Mouse (Mus musculus): ENCODE results near the gene Drd3. TPM values are rescaled to one million over a fixed set of nuclear protein-coding genes. Genes with fewer than 3 reads are reported as not detected.

Gene Drd3
- total RNA-seq, 2 experiments from 2014 or later, result not detected

GRCm38 (mm10) chr16:43801137-43801536, 47.3 kb downstream of the Drd3 start:
- no peak for DNase-seq (ENCODE audit: low spot score in 2 of 2)

DNA sequence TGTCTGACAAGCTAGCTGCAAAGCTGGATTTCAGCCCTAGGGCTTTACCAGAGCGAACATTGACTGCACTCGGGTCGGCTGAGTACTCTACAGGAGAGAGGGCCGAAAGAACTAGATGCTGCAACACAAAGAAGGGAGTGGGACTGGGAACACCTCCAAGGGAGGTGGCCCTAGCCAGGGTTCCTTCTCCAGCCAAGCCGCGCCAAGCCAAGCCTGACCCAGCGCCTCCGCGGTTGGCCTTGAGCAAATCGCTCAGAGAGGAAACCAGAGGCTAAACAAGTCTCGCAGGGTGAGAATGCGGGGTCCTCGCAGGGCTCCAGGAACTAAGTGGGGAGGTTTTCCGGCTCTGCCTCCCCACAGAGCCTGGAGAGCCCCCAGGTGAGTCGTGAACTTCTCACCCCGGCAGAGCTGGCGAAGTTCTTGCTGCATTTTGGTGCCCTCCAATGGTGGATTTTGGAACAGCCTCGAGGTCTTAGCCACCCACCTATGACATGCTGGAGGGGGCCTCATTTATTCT, 48.0 kb downstream of the Drd3 start:
- peak; percentile 39 to 77 for DNase-seq (ENCODE audit: low spot score in 2 of 2)

- DNase-seq (ENCODE audit: low spot score in 2 of 2), result no peak
Measured at GRCm38 (mm10) chr16:43802466-43802865, 48.6 kb downstream of the Drd3 start.

- DNase-seq (ENCODE audit: low spot score in 2 of 2), result no peak
Measured at GRCm38 (mm10) chr16:43804364-43804763, 50.5 kb downstream of the Drd3 start.

GRCm38 (mm10) chr16:43807048-43807447, 53.2 kb downstream of the Drd3 start:
- no peak for DNase-seq (ENCODE audit: low spot score in 2 of 2)

DNA sequence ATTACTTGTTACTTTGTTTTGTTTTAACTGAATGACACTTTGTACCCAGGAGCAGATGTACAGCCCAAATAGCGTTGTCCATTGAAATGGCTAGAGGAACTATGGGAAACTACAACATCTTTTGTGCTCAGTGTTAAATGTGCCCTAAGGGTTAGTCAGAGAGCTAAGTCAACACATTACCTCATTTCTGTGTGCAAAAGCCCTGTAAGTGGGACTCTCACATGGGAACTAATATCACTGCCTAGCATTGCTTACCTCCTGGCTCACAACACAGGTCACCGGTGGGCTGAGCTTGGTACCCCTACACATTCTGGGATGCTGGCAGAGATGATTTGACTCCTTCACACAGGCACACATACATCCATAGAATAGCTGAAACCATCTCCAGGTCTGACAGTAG, 55.6 kb downstream of the Drd3 start:
- DNase-seq (ENCODE audit: low spot score in 2 of 2), result no peak

DNA sequence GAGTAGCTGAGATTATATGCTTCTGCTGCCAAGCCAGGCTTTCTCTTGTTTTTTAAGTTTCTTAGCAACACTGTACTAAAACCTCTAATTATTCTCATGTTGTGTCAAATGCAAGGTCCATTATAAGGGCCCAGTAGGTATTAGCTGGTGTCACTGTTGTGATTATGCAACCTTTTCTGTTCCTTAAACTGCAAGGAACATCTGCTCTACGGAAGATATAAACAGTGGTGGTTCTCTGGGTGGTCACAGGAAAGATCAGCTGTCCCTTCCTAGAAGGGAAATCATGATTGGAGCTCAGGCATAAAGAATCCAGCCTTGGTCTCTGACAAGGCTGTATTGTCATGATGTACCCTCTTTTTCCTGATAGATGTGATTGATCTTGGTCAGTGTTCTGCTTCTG, 57.6 kb downstream of the Drd3 start:
- DNase-seq (ENCODE audit: low spot score in 2 of 2), result no peak

DNA sequence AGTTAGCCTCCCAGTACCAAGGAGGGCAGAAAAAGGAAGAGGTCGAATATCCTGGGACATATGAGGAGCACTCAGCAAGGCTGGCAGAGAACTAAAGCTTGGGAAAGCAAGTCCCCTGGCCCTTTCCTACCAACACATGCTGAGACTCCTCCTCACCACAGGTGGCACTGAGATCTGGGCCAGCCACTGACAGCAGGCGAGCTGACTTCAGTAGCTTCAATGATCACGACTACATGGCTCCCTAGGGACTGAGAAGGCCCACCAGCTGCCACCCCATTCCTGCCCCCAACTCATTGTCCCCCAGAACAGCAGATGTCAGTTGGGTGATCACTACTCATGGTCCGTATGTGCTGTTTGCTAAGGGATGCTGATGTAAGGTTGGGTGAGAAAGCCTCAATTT, 60.8 kb downstream of the Drd3 start:
- peak; percentile 35 to 55 for DNase-seq (ENCODE audit: low spot score in 2 of 2)

DNA sequence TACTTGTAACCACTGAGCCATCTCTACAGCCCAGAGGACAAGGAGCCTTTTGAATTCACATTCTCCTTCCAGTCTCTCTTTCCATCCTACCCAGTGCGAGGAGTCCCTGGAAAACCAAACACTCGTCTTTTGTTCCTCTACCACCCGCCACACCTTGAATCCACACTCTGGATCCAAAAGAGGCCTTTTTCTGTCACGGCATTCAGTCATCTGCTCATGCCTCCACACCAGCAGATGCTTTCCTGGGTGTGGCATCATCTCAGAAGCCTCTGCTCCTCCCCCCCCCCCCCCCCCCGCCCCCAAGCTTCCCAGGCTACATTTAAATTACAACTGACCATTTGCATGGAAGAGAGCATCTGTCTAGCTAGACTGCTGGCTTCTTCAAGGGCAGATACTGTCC, 62.5 kb downstream of the Drd3 start:
- DNase-seq (ENCODE audit: low spot score in 2 of 2), result no peak

GRCm38 (mm10) chr16:43818404-43818803, 64.6 kb downstream of the Drd3 start:
- no peak for DNase-seq (ENCODE audit: low spot score in 2 of 2)

- no peak for DNase-seq (ENCODE audit: low spot score in 2 of 2)
Measured at GRCm38 (mm10) chr16:43827492-43827891, 73.7 kb downstream of the Drd3 start.

GRCm38 (mm10) chr16:43831957-43832356, 78.1 kb downstream of the Drd3 start:
- no peak for DNase-seq (ENCODE audit: low spot score in 2 of 2)

- no peak for DNase-seq (ENCODE audit: low spot score in 2 of 2)
Measured at GRCm38 (mm10) chr16:43841236-43841635, 87.4 kb downstream of the Drd3 start.

DNA sequence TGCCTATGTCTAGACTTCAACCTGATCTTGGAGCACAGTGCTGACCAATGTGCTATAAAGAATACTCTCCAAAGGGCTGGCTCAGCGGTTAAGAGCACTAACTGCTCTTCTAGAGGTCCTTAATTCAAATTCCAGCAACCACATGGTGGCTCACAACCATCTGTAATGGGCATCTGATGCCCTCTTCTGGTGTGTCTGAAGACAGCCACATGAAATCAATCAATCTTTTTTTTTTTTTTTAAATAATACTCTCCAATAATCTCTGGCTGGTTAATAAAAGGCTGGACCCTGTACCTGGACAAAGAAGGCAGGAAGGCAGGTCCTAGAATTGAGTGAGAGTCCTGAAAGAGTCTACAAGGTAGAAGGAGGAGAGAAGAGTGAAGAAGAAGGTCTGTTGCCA, 96.0 kb downstream of the Drd3 start:
- no peak for DNase-seq (ENCODE audit: low spot score in 2 of 2)

DNA sequence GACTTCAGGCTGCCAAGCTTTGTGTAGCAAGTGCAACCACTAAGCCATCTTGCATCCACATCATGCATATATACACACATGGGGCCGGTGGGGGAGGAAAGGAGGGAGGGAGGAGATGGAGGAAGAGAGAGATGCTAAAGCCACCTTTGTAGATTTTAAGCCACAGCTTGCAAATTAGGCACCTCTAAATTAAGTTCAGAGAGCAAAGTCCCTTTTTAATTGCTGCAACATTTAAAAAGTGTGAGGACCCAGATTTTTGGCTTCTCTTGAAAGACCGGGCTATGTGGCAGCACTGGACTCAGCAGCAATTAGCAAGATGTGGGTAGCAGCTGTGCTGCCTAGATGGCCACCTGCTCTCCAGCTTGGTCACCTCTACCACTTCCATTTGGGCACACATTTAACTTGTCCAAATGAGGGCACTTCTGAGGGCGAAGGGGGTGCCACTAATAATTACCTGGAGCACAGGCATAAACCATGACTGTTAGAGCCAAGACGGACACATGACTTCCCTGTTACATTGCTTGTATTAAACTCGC, 105.2 kb downstream of the Drd3 start:
- no peak for DNase-seq (ENCODE audit: low spot score in 2 of 2)

GRCm38 (mm10) chr16:43860624-43861023, 106.8 kb downstream of the Drd3 start:
- DNase-seq (ENCODE audit: low spot score in 2 of 2), result no peak

DNA sequence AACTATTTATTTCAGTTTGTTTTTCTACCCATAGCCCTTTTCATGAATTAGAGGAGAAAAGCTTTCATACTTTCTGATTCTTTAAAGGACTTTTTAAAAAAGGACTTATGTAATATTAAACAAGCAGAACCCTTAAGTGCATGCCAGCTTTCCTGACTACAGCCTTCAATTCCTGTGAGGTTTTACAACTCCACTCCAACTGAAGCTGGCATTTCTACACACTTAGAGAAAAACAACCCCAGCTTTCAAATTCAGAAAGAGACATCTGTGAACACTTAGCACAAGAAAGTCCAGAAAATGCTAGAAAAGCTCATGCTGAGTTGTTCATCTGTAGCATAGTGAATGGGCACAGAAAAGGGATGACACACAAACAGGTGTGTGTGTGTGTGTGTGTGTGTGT, 116.0 kb downstream of the Drd3 start:
- peak in 1 of 2 experiments; percentile 39 for DNase-seq (ENCODE audit: low spot score in 2 of 2)

GRCm38 (mm10) chr16:43871419-43871818, 117.6 kb downstream of the Drd3 start:
- no peak for DNase-seq (ENCODE audit: low spot score in 2 of 2)

Small RNAs within 50 kb of the gene (microRNA-seq; reads per million reads assigned to microRNA genes)
- gene Gm25996, result 0 reads per million in 2 experiments

Other genes starting within 250 kb of the Drd3 start
- gene Tigit, start 89.9 kb upstream of the Drd3 start, total RNA-seq (2021), result not detected
- gene Ccdc191, start 135.8 kb downstream of the Drd3 start, total RNA-seq (2021), result 1 to 10 TPM; 3.2 to 3.6 TPM
- gene Qtrt2, start 172.8 kb downstream of the Drd3 start, total RNA-seq (2021), result 10 to 100 TPM; 32.5 to 39.2 TPM
- gene Zdhhc23, start 225.8 kb downstream of the Drd3 start, total RNA-seq (2021), result 10 to 100 TPM; 40.8 to 46.1 TPM